Comparison of ENCODE assay signal across 16 mouse cellular contexts in the genomic region with DNA sequence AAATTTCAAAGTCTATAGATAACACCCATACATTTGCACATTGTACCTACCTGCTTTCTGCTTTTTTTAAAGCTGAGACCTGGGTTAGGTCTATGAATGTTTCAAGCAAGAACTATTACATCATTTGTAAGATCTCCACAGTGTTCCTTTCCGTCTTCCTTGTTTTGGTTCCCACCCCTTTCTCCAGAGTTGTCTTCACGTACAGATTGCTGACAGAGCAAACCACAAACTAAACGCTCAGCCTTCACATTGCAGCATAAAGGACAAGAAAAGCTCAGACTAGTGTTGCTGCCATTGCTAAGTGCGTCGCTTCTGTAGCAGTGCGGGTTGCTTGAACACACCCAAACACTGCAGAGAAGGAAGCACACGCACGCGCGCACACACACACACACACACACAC.
"Had no signal": no experiment of that assay in that cellular context is flagged by ENCODE, and none has a peak within 500 bp of the region (broad histone marks: within the 10 kb centered on the region; RNA-seq: fewer than 3 reads in every experiment).

No protein-coding gene starts in this region.

- H3K4me1 ChIP-seq: kidney, embryonic 15.5 days; limb, embryonic 15.5 days; liver, embryonic 13.5 days; neural tube, embryonic 13.5 days; stomach, embryonic 15.5 days had no signal

- DNase-seq: kidney, adult 2 months; kidney, postnatal 14 days; layer of hippocampus, postnatal 36 days; liver, embryonic 13.5 days; lung, adult 18-20 months; lung, postnatal 4 days; midbrain, embryonic 14.5 days; retina, postnatal 1 day; right cerebral cortex, postnatal 4 days; spleen, adult 18-20 months; thymus, postnatal 36 days had no signal

- H3K4me2 ChIP-seq: kidney, embryonic 15.5 days; limb, embryonic 15.5 days; liver, embryonic 13.5 days; neural tube, embryonic 13.5 days; stomach, embryonic 15.5 days had no signal

- H3K27ac ChIP-seq: kidney, embryonic 15.5 days; limb, embryonic 15.5 days; liver, embryonic 13.5 days; neural tube, embryonic 13.5 days; stomach, embryonic 15.5 days had no signal

- H3K9me3 ChIP-seq: kidney, embryonic 15.5 days; limb, embryonic 15.5 days; liver, embryonic 13.5 days; neural tube, embryonic 13.5 days; stomach, embryonic 15.5 days had no signal

- H3K9ac ChIP-seq: kidney, embryonic 15.5 days; limb, embryonic 15.5 days; liver, embryonic 13.5 days; neural tube, embryonic 13.5 days; stomach, embryonic 15.5 days had no signal

- H3K4me3 ChIP-seq: kidney, embryonic 15.5 days; limb, embryonic 15.5 days; liver, embryonic 13.5 days; myocyte; neural tube, embryonic 13.5 days; stomach, embryonic 15.5 days had no signal

- H3K27me3 ChIP-seq: kidney, embryonic 15.5 days; limb, embryonic 15.5 days; liver, embryonic 13.5 days; neural tube, embryonic 13.5 days; stomach, embryonic 15.5 days had no signal

- H3K36me3 ChIP-seq: liver, embryonic 13.5 days; neural tube, embryonic 13.5 days; stomach, embryonic 15.5 days had no signal
